In genomic region chr15:82888466-82888865, GRCm38 (mm10) we compare ENCODE assay signal across 17 mouse cellular contexts.
A peak's percentile ranks its signal among the peaks of the same experiment; 100 is the strongest.
DNase-seq lines count a peak whose midpoint lies in the region; ATAC-seq and TF ChIP-seq lines count a peak whose summit lies in the region.
"Had no signal": no experiment of that assay in that cellular context is flagged by ENCODE, and none has a peak within 500 bp of the region (broad histone marks: within the 10 kb centered on the region; RNA-seq: fewer than 3 reads in every experiment).

No protein-coding gene starts in this region.

- peaks cover 21 to 34% of the 10 kb centered on the region in 2 experiments for H3K4me1 ChIP-seq in MEL (ENCODE audit: control insufficient read depth in 1 of 2, insufficient read depth in 2 of 2, low read length in 2 of 2)
- no peaks in the 10 kb centered on the region for H3K4me1 ChIP-seq in liver, embryonic 11.5 days (replicated peaks; ENCODE audit: control insufficient read depth, insufficient read depth, low read length)
- H3K4me1 ChIP-seq in hindbrain, embryonic 12.5 days, result no peaks in the 10 kb centered on the region
- H3K4me1 ChIP-seq in forebrain, embryonic 16.5 days (replicated peaks; ENCODE audit: control insufficient read depth, insufficient read depth, low read length), result peaks cover 6% of the 10 kb centered on the region; the same call in 1 of the 2 replicates

- peak overlapping the region; percentile 54 for H3K9ac ChIP-seq in MEL (ENCODE audit: control insufficient read depth, low read depth, low read length, poor library complexity, severe bottlenecking)
- H3K9ac ChIP-seq in liver, embryonic 11.5 days (ENCODE audit: low read depth, low read length), result no peak overlapping the region
- no peak overlapping the region for H3K9ac ChIP-seq in hindbrain, embryonic 12.5 days
- H3K9ac ChIP-seq in forebrain, embryonic 16.5 days (replicated peaks; ENCODE audit: low read depth, low read length), result no peak overlapping the region

- H3K4me3 ChIP-seq in MEL (ENCODE audit: control insufficient read depth in 1 of 2, insufficient read depth in 1 of 2, low read depth in 2 of 2, low read length in 2 of 2), result peak overlapping the region; percentile 22 to 33
- no peak overlapping the region for H3K4me3 ChIP-seq in liver, embryonic 11.5 days (ENCODE audit: low read depth, low read length)
- no peak overlapping the region for H3K4me3 ChIP-seq in hindbrain, embryonic 12.5 days
- H3K4me3 ChIP-seq in forebrain, embryonic 16.5 days (replicated peaks; ENCODE audit: low read length), result no peak overlapping the region
- H3K4me3 ChIP-seq: erythroblast, embryonic 14.5 days; heart, adult 2 months had no signal

- TF ChIP-seq POLR2A in MEL (IDR thresholded peaks at IDR 0.05; ENCODE audit: control insufficient read depth in 1 of 2, insufficient read depth in 1 of 2, low read depth in 1 of 2, low read length in 2 of 2, poor library complexity in 1 of 2), result no peak

- 0 out of 2 replicates have a peak overlapping the region, but pooled peaks have one; percentile 5 for H3K4me2 ChIP-seq in liver, embryonic 11.5 days
- no peak overlapping the region for H3K4me2 ChIP-seq in hindbrain, embryonic 12.5 days (replicated peaks)
- H3K4me2 ChIP-seq in forebrain, embryonic 16.5 days (ENCODE audit: low read length), result no peak overlapping the region
- H3K4me2 ChIP-seq: midbrain, embryonic 11.5 days had no signal

- TF ChIP-seq CTCF in MEL (IDR thresholded peaks at IDR 0.05 in 2 of 3, conservative IDR thresholded peaks at IDR 0.05 in 1 of 3; ENCODE audit: control insufficient read depth in 1 of 3, insufficient read depth in 1 of 3, low read depth in 2 of 3, low read length in 3 of 3, poor library complexity in 1 of 3, severe bottlenecking in 1 of 3), result no peak

- DNase-seq in lung, postnatal 36 days, result peak; percentile 35
- DNase-seq in lung, postnatal 10 days, result no peak
- DNase-seq in MEL (ENCODE audit: low read depth, low spot score), result peak; percentile 87
- DNase-seq in liver, embryonic 11.5 days (ENCODE audit: low spot score), result no peak
- DNase-seq in naive thymus-derived CD4-positive, alpha-beta T cell, adult 2 months (ENCODE audit: low read depth), result peak; percentile 47
- no peak for DNase-seq in frontal cortex, postnatal 14 days (ENCODE audit: low spot score in 2 of 2)
- DNase-seq: adrenal gland, postnatal 10 days; cerebellum, adult 2 months; heart, adult 2 months; heart, postnatal 14 days; lung, adult 2 months; thymus, postnatal 25 days had no signal

- H3K79me2 ChIP-seq in MEL (ENCODE audit: control insufficient read depth, insufficient read depth, low read length, poor library complexity), result peaks cover 55% of the 10 kb centered on the region

- TF ChIP-seq RAD21 in MEL (IDR thresholded peaks at IDR 0.05; ENCODE audit: low read depth, low read length), result no peak

- 67% methylated on average over 2 of the region's 2 CpGs for WGBS in liver, embryonic 11.5 days
- WGBS in hindbrain, embryonic 12.5 days, result 92% methylated on average over 2 of the region's 2 CpGs
- 96% methylated on average over 2 of the region's 2 CpGs for WGBS in forebrain, embryonic 16.5 days

- H3K27ac ChIP-seq in MEL (ENCODE audit: control insufficient read depth, low read depth, low read length), result peak overlapping the region; percentile 71
- H3K27ac ChIP-seq in liver, embryonic 11.5 days (ENCODE audit: low read depth, low read length), result no peak overlapping the region
- no peak overlapping the region for H3K27ac ChIP-seq in hindbrain, embryonic 12.5 days
- H3K27ac ChIP-seq in forebrain, embryonic 16.5 days (ENCODE audit: low read length), result no peak overlapping the region
- H3K27ac ChIP-seq: heart, adult 2 months; kidney, postnatal 0 days had no signal

- no peak for ATAC-seq in liver, embryonic 11.5 days (replicated peaks; ENCODE audit: low FRiP score)
- ATAC-seq in hindbrain, embryonic 12.5 days (ENCODE audit: low FRiP score), result no peak
- no peak for ATAC-seq in forebrain, embryonic 16.5 days

- peaks cover 0 to 43% of the 10 kb centered on the region in 2 experiments; a peak in 3 of 4 replicates for H3K36me3 ChIP-seq in MEL (ENCODE audit: control insufficient read depth in 1 of 2, insufficient read depth in 2 of 2, low read length in 2 of 2)
- H3K36me3 ChIP-seq in liver, embryonic 11.5 days (ENCODE audit: control insufficient read depth, insufficient read depth, low read length), result no peaks in the 10 kb centered on the region
- no peaks in the 10 kb centered on the region for H3K36me3 ChIP-seq in hindbrain, embryonic 12.5 days
- H3K36me3 ChIP-seq in forebrain, embryonic 16.5 days (ENCODE audit: control insufficient read depth, insufficient read depth), result no peaks in the 10 kb centered on the region

- no peaks in the 10 kb centered on the region for H3K27me3 ChIP-seq in MEL (ENCODE audit: control insufficient read depth in 1 of 2, insufficient read depth in 2 of 2, low read length in 2 of 2)
- no peaks in the 10 kb centered on the region for H3K27me3 ChIP-seq in liver, embryonic 11.5 days (replicated peaks; ENCODE audit: control insufficient read depth, insufficient read depth, low read length)
- no peaks in the 10 kb centered on the region for H3K27me3 ChIP-seq in hindbrain, embryonic 12.5 days
- no peaks in the 10 kb centered on the region for H3K27me3 ChIP-seq in forebrain, embryonic 16.5 days (replicated peaks; ENCODE audit: control insufficient read depth, insufficient read depth, low read length)

- peak in 1 of 2 experiments; percentile 46; a peak in 2 of 4 replicates for TF ChIP-seq EP300 in MEL (IDR thresholded peaks at IDR 0.05; ENCODE audit: low read depth in 1 of 2, low read length in 2 of 2)

- no peaks in the 10 kb centered on the region for H3K9me3 ChIP-seq in MEL (replicated peaks; ENCODE audit: insufficient read depth, low read length)
- H3K9me3 ChIP-seq in liver, embryonic 11.5 days (ENCODE audit: control insufficient read depth, low read length), result no peaks in the 10 kb centered on the region
- no peaks in the 10 kb centered on the region for H3K9me3 ChIP-seq in hindbrain, embryonic 12.5 days (replicated peaks)
- no peaks in the 10 kb centered on the region for H3K9me3 ChIP-seq in forebrain, embryonic 16.5 days (ENCODE audit: control insufficient read depth, low read length)

TF ChIP-seq in MEL, 35 proteins besides CTCF, POLR2A, EP300 and RAD21 (continues in another document):
- TF ChIP-seq ETS1 (IDR thresholded peaks at IDR 0.05; ENCODE audit: low read depth, low read length), result peak; percentile 63
- TF ChIP-seq ZC3H11A (IDR thresholded peaks at IDR 0.05; ENCODE audit: low read depth, low read length), result no peak
- TF ChIP-seq MAX (IDR thresholded peaks at IDR 0.05; ENCODE audit: low read length), result 0 out of 2 replicates have a peak, but pooled peaks have one; percentile 34
- no peak for TF ChIP-seq POLR2AphosphoS5 (IDR thresholded peaks at IDR 0.05; ENCODE audit: borderline replicate concordance, low read depth, low read length)
- 0 out of 2 replicates have a peak, but pooled peaks have one; percentile 21 for TF ChIP-seq TAL1 (IDR thresholded peaks at IDR 0.05; ENCODE audit: low read length)
- 0 out of 4 replicates have a peak, but pooled peaks of 1 of the 2 experiments have one; percentile 13 for TF ChIP-seq USF2 (IDR thresholded peaks at IDR 0.05; ENCODE audit: borderline replicate concordance in 1 of 2, insufficient read depth in 1 of 2, low read depth in 1 of 2, low read length in 2 of 2)
- no peak for TF ChIP-seq NELFE (IDR thresholded peaks at IDR 0.05; ENCODE audit: low read depth, low read length)
- TF ChIP-seq SMC3 (IDR thresholded peaks at IDR 0.05; ENCODE audit: low read depth, low read length), result no peak
- no peak for TF ChIP-seq UBTF (IDR thresholded peaks at IDR 0.05; ENCODE audit: borderline replicate concordance, insufficient read depth, low read depth, low read length)
- no peak for TF ChIP-seq POLR2AphosphoS2 (IDR thresholded peaks at IDR 0.05; ENCODE audit: low read length)
- no peak for TF ChIP-seq MYB (IDR thresholded peaks at IDR 0.05; ENCODE audit: low read depth, low read length)
- peak; percentile 27; the same call in 1 of the 2 replicates for TF ChIP-seq GATA1 (IDR thresholded peaks at IDR 0.05; ENCODE audit: low read depth, low read length)
- TF ChIP-seq TBP (IDR thresholded peaks at IDR 0.05; ENCODE audit: low read depth, low read length), result no peak
- TF ChIP-seq ZKSCAN1 (IDR thresholded peaks at IDR 0.05; ENCODE audit: low read depth, low read length), result no peak
- no peak for TF ChIP-seq NRF1 (IDR thresholded peaks at IDR 0.05; ENCODE audit: insufficient read depth, low read depth, low read length, poor library complexity, severe bottlenecking)
- 0 out of 2 replicates have a peak, but pooled peaks have one; percentile 56 for TF ChIP-seq MAZ (IDR thresholded peaks at IDR 0.05; ENCODE audit: low read depth, low read length)
- no peak for TF ChIP-seq ZNF384 (IDR thresholded peaks at IDR 0.05; ENCODE audit: low read depth, low read length)
- peak; percentile 85 for TF ChIP-seq SIN3A (IDR thresholded peaks at IDR 0.05; ENCODE audit: low read length)
- TF ChIP-seq HCFC1 (IDR thresholded peaks at IDR 0.05; ENCODE audit: low read depth, low read length), result no peak
- TF ChIP-seq USF1 (IDR thresholded peaks at IDR 0.05; ENCODE audit: low read depth, low read length), result peak; percentile 84
- no peak for TF ChIP-seq CHD1 (IDR thresholded peaks at IDR 0.05; ENCODE audit: low read depth, low read length)
- TF ChIP-seq ZMIZ1 (IDR thresholded peaks at IDR 0.05; ENCODE audit: low read depth, low read length), result no peak
- TF ChIP-seq KAT2A (conservative IDR thresholded peaks at IDR 0.05; ENCODE audit: low read depth, low read length), result no peak
- TF ChIP-seq MXI1 (IDR thresholded peaks at IDR 0.05; ENCODE audit: low read depth, low read length), result peak; percentile 85
- TF ChIP-seq GABPA (IDR thresholded peaks at IDR 0.05; ENCODE audit: low read depth, low read length), result no peak
- TF ChIP-seq BHLHE40 (IDR thresholded peaks at IDR 0.05; ENCODE audit: borderline replicate concordance, low read depth, low read length), result no peak
- TF ChIP-seq ELF1 (IDR thresholded peaks at IDR 0.05; ENCODE audit: low read depth, low read length), result peak; percentile 36; the same call in 1 of the 2 replicates
- TF ChIP-seq MAFK (IDR thresholded peaks at IDR 0.05; ENCODE audit: borderline replicate concordance, low read depth, low read length), result no peak
- TF ChIP-seq MEF2A (IDR thresholded peaks at IDR 0.05; ENCODE audit: extremely low read depth, insufficient replicate concordance, low read depth, low read length, poor library complexity, severe bottlenecking), result no peak
- TF ChIP-seq JUND (IDR thresholded peaks at IDR 0.05; ENCODE audit: low read depth, low read length), result no peak
- TF ChIP-seq E2F4 (IDR thresholded peaks at IDR 0.05; ENCODE audit: borderline replicate concordance, low read depth, low read length), result no peak
- TF ChIP-seq RCOR1 (IDR thresholded peaks at IDR 0.05; ENCODE audit: low read depth, low read length), result no peak
- peak; percentile 87 for TF ChIP-seq MYC (IDR thresholded peaks at IDR 0.05; ENCODE audit: low read depth, low read length)
- no peak for TF ChIP-seq TCF12 (IDR thresholded peaks at IDR 0.05; ENCODE audit: low read depth, low read length)

Comparison
In these comparisons a context has a peak if more than half of its experiments do, and no peak if none do; other contexts are left out.
1. DNase-seq: peak in lung, postnatal 36 days (single experiment), MEL (single experiment) and naive thymus-derived CD4-positive, alpha-beta T cell, adult 2 months (single experiment); none in lung, postnatal 10 days (single experiment), liver, embryonic 11.5 days (single experiment) and frontal cortex, postnatal 14 days (0 of 2).
2. H3K4me3 ChIP-seq: peak in MEL (2 of 2); none in liver, embryonic 11.5 days (single experiment), hindbrain, embryonic 12.5 days (single experiment) and forebrain, embryonic 16.5 days (single experiment).